Mouse (Mus musculus) inflammation-experienced regulatory T-cells, adult 16 weeks (primary cell): Measurements from ENCODE around the gene Ctbs. TPM values are rescaled to one million over a fixed set of nuclear protein-coding genes. Genes with fewer than 3 reads are reported as not detected.

ENCODE experiments used
- polyA plus RNA-seq: library from polyadenylated mRNA; unstranded; fragments of 100-300 nt; shearing (Covaris generic); gene quantifications from one replicate; pipeline ENCODE4 v1.2.1, GENCODE M21; 2017

The Ctbs gene
- polyA plus RNA-seq, result 9.3 TPM

GRCm38 (mm10) chr3:146449745-146450250, at the start of gene Ctbs:
Gene Ctbs, plus strand, starts transcription at chr3:146449795.

DNA sequence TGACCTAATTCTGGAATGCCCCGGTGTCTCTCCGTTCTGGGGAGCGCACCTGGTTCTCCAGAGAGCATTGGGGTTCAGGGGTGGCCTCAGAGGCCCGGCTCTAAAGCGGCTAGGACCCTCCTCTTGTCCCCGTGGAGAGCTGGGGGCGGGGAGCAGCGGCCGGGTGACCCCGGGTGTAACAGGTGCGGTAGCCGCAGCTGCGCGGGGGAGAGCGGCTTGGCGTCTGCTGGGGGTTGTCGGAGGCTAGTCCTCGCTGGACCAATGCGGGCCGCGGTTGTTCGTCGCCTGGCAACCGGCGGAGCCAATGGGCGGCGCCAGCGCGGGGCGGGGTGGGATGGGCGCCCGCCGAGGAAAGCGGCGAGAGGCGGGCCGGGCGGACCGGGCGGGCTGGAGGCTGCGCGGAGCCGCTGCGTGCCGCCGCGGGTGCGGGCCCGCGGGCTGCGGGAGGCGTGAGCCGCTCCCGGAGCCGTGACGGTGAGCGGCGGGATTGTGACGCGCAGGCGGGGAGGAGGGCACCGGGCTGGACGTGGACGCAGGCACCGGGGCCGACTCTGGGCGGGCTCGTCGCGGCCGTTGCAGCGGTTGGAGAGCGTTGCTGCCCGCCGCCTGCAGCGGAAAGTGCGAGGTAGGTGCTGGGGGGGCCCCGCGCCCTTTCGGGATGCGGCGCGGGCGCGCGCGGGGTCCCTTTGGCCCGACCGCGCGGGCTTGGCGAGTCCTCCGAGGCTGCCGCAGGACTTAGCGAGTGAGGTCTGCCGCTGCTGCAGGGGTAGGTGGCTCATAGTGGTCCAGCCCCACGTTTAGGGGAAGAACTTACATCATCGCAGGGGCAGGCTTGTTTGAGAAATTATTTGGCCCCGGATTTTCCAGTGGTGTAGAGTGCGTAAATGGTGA, 45.0 kb upstream of the Ctbs start, which contains the start of gene Ssx2ip:
Gene Ssx2ip, plus strand, starts transcription at position 332 of the 891 bp plus-strand sequence.

DNA sequence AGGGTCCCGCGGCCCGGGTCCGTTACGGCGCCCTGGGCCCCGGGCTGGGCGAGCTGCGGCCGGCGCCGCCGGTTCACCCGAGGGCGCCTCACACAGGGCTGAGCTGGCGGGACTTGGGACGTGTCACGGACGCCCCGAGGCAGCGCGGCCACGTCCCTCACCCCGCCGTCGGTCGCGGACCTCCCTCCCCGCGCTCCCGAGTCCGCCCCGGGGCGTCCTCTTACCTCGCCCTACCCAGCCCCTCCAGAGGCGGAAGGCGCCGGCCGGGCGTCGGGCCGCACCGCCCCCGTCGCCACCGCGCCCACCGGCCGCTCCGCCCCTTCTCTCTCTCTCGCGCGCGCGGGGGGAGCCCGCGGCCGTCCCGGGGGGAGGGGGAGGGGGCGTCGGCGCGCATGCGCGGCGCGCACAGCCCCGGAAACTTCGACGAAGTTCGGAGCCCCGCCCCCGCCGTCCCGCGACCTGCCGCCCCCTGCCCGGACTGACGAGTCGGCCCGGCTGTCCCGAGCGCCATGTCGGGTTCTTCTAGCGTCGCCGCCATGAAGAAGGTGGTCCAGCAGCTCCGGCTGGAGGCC, 49.9 kb downstream of the Ctbs start, which contains the start of the genes Spata1 and Gng5:
Gene Spata1, minus strand, starts transcription at position 323 of the 572 bp plus-strand sequence.
Gene Gng5, plus strand, starts transcription at position 377 of the 572 bp plus-strand sequence.

Other genes starting within 250 kb of the Ctbs start
- not detected for gene Lpar3, start 228.8 kb upstream of the Ctbs start, polyA plus RNA-seq
- gene Ssx2ip, start 45.2 kb upstream of the Ctbs start, polyA plus RNA-seq, result 0.78 TPM
- 7.1 TPM for gene Spata1, start 50.0 kb downstream of the Ctbs start, polyA plus RNA-seq
- gene Gng5, start 50.0 kb downstream of the Ctbs start, polyA plus RNA-seq, result 461 TPM
- gene Rpf1, start 71.6 kb downstream of the Ctbs start, polyA plus RNA-seq, result 85.0 TPM
- not detected for gene Uox, start 120.6 kb downstream of the Ctbs start, polyA plus RNA-seq
- not detected for gene Dnase2b, start 165.8 kb downstream of the Ctbs start, polyA plus RNA-seq
- gene 4930503B20Rik, start 201.5 kb downstream of the Ctbs start, polyA plus RNA-seq, result not detected
- 0.99 TPM for gene Samd13, start 235.8 kb downstream of the Ctbs start, polyA plus RNA-seq